Mouse (Mus musculus): ENCODE measurements at regions not wholly inside any gene's neighbourhood (a gene's known extent, or its start where the extent isn't known, plus 50 kb on each side); places are given as distances from the start of the nearest gene placed in this dataset.

DNA sequence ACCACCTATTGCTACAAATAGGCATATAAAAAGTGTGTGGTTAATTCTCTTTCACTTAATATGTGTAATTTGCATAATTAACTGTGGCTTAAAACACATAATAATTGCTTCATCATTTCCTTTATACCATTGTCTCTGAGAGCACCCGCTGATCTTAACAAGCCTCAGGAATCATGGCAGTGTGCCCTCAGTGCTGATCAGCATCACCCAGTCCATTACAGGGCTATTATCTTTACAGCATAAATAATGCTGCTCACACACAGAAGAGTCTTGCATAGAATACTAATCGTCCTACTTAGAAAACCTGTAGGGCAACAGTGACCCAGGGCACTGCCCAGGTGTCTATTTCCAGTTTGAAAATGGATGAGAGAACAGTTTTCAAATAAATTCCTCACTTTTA, 102.4 kb downstream of the Gm597 start:
- ATAC-seq: no peak
- POLR2A ChIA-PET: no interaction called here
- H3K27me3 ChIP-seq: no peaks in the 10 kb centered on the region
- CTCF ChIA-PET: no interaction called here
- DNase-seq (ENCODE audit: low read depth, low spot score): no peak
- in situ Hi-C loops (cut with MboI; ENCODE audit: low pct_unique_long_range_greater_than_20kb): no loop called here
- TF ChIP-seq CTCF (IDR thresholded peaks at IDR 0.05): no peak

DNA sequence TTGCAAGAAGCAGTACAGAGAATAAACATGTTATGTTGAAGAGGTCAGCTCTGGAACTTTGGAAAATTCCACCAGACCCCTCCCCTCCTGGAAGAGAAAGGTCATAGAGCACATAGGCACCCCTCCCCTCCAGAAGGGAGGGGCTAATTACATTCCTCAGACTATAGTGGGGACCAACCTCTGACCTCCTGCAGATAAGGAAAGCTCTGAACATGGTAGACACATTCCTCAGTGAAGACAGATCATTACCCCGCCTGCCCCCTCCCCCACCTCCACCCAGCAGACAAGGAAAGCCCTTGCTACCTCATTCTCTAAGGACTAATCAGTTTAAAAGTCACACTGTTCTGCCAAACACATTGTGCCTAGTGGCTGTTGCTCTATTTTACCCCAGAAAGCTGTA, 104.7 kb downstream of the Gm597 start:
- ATAC-seq: no peak
- in situ Hi-C loops (cut with MboI; ENCODE audit: low pct_unique_long_range_greater_than_20kb): no loop called here
- CTCF ChIA-PET: no interaction called here
- DNase-seq (ENCODE audit: low read depth, low spot score): no peak
- no peaks in the 10 kb centered on the region for H3K27me3 ChIP-seq
- POLR2A ChIA-PET: no interaction called here
- TF ChIP-seq CTCF (IDR thresholded peaks at IDR 0.05): no peak

DNA sequence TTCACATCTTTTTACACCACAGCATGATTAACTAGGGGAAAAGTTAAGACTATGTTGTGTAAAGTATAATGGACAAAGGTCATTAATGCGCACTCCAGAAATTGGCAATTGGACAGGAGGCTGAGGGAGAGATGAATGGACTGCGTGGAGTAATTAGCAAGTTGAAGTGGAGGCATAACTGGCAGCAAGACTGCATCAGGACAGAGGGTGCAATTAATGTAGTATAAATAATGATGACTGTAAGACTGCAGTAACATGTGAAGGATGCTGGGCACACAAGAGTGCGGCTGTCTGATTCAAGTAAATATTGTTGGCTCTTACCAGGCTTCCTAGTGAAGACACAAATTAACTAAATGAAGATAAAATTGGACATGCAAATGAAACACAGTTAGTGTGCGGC, 139.2 kb downstream of the Gm597 start:
- no peaks in the 10 kb centered on the region for H3K27me3 ChIP-seq
- in situ Hi-C loops (cut with MboI; ENCODE audit: low pct_unique_long_range_greater_than_20kb): no loop called here
- CTCF ChIA-PET: no interaction called here
- POLR2A ChIA-PET: no interaction called here
- DNase-seq (ENCODE audit: low read depth, low spot score): no peak
- no peak for ATAC-seq
- no peak for TF ChIP-seq CTCF (IDR thresholded peaks at IDR 0.05)

DNA sequence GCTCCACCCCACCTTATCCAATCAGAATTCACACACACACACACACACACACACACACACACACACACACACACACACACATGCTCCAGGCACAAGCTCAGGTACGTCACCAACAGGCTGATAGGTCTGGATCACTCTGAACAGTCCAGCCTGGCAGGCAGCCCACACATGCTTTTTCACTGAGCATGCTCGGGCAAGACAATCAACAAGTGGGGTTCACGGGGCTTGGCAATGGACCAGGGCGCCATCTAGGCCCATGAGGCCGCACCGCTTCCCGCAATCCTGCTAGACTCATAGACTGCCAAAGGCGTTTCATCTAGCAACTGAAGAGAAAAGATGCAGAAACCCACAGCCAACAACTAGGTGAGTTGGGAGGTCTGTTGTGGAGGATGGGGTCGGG, 157.3 kb downstream of the Gm597 start:
- no peak for DNase-seq (ENCODE audit: low read depth, low spot score)
- CTCF ChIA-PET: interaction anchor here (1.4 kb wide), 1 partner anchor 9 kb away, joined by 3 read pairs; no protein-coding TSS in a partner anchor
- POLR2A ChIA-PET: no interaction called here
- no peak for TF ChIP-seq CTCF (IDR thresholded peaks at IDR 0.05)
- no peak for ATAC-seq
- in situ Hi-C loops (cut with MboI; ENCODE audit: low pct_unique_long_range_greater_than_20kb): no loop called here
- H3K27me3 ChIP-seq: no peaks in the 10 kb centered on the region

DNA sequence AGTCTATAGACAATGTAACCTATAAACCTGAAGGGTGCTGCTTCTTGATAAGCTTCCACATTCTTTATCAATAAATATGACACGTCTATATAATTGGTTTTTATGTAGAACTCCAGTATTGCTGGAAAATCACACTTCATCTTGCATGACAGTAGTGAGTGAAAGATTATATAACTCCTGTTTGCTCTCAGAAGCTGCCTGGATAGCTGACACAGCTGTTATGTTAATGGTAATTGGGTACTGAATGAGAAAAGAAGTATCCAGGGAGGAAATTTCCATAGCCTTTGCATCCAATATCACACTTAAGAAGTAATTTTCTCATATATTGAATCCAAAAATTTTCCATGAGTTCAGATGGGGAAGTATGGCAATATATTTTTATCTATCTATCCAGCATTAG, 177.7 kb downstream of the Gm597 start:
- no peak for ATAC-seq
- no peak for DNase-seq (ENCODE audit: low read depth, low spot score)
- no peak for TF ChIP-seq CTCF (IDR thresholded peaks at IDR 0.05)
- in situ Hi-C loops (cut with MboI; ENCODE audit: low pct_unique_long_range_greater_than_20kb): no loop called here
- ChIA-PET POLR2A (interaction anchor here (0.7 kb wide), 1 partner anchor 20 kb away, joined by 6 read pairs; no protein-coding TSS in a partner anchor), CTCF (no interaction called here)
- H3K27me3 ChIP-seq: no peaks in the 10 kb centered on the region

DNA sequence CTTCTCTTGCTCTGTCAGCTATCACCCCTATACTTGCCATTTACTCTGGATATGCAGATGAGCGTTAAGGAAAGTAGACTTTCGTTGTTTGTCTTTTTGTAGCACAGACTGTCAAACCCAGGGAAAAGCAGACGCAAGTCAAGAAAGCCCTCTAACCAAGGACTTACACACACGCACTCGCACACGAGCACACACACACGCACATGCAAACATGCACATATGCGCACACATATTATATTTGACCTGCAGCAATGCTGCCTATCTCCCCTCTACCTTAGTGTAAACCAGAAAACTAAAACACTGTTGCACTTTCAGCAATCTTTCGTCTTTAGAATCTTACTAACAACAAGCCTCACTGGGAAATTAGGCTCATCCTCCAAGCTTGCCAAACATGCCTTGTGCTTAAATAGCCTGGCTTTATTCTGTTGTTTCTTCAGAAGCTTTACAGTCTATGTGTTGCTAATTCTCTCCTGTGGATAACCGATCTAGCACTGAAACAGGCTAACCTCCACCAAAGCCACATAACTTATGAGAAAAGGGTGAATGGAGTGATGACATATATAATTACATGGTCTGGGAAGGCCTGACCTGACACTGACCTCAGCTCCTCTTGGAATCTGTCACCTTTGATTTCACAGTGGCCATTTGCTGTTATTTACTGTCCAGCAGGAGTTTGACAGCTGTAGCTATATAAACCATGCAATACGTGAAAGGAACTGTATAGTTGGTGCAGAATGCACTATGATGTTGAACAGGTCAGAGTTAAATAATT, 214.5 kb downstream of the Gm597 start:
- DNase-seq (ENCODE audit: low read depth, low spot score) (no peak), ATAC-seq (no peak)
- no peaks in the 10 kb centered on the region for H3K27me3 ChIP-seq
- in situ Hi-C loops (cut with MboI; ENCODE audit: low pct_unique_long_range_greater_than_20kb): no loop called here
- POLR2A ChIA-PET: no interaction called here
- no peak for TF ChIP-seq CTCF (IDR thresholded peaks at IDR 0.05)
- CTCF ChIA-PET: no interaction called here

DNA sequence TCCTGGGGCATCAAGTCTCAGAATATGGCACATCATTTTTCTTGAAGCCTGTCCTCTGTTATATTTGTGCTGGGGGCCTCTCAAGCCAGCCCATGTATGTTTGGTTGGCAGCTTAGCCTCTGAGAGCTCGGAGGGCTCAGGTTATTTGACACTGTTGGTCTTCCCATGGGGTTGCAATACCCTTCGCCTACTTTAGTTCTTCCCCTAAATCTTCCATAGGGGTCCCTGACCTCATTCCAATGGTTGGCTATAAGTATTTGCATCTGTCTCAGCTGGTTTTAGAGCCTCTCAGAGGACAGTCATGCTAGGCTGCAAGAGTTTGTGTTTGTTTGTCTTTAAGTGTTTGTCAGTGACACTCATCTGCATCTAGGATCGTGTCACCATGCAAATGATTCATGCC, 216.2 kb downstream of the Gm597 start:
- CTCF ChIA-PET: no interaction called here
- POLR2A ChIA-PET: no interaction called here

More for the DNA sequence above, 216.2 kb downstream of the Gm597 start:
- DNase-seq (ENCODE audit: low read depth, low spot score) (no peak), ATAC-seq (no peak)
- TF ChIP-seq CTCF (IDR thresholded peaks at IDR 0.05): no peak
- no peaks in the 10 kb centered on the region for H3K27me3 ChIP-seq
- in situ Hi-C loops (cut with MboI; ENCODE audit: low pct_unique_long_range_greater_than_20kb): no loop called here

All from Patski (cell line).